Mouse (Mus musculus) stomach, embryonic 14.5 days (tissue): ENCODE measurements around the gene Mecom. TPM values are rescaled to one million over a fixed set of nuclear protein-coding genes. Genes with fewer than 3 reads are reported as not detected.

Experiments used
- ATAC-seq: fragments of 200-750 bp; cut with Nextera tagmentation; 2 replicates; pipeline ENCODE4 v1.8.0; 2017; ENCODE audit warnings: low read depth, moderate TSS enrichment; ENCODE audit not compliant: insufficient number of reproducible peaks, insufficient read depth, low FRiP score
- H3K27ac ChIP-seq: fragments of 300-500 bp; sonication (generic); 2 replicates; pipeline ENCODE4 v1.5.1; 2014; ENCODE audit warnings: mild to moderate bottlenecking, low read length, moderate library complexity, mixed read lengths
- H3K27me3 ChIP-seq: fragments of 300-500 bp; sonication (generic); 2 replicates; pipeline ENCODE4 v1.6.1; 2014; ENCODE audit warnings: low read length, control low read depth, mixed read lengths; ENCODE audit not compliant: control insufficient read depth, insufficient read depth
- H3K36me3 ChIP-seq: fragments of 300-500 bp; sonication (generic); 2 replicates; pipeline ENCODE4 v1.6.1; 2014; ENCODE audit warnings: mild to moderate bottlenecking, control low read depth, low read length, moderate library complexity, mixed read lengths; ENCODE audit not compliant: control insufficient read depth, insufficient read depth
- H3K4me1 ChIP-seq: fragments of 300-500 bp; sonication (generic); 2 replicates; pipeline ENCODE4 v1.6.1; 2014; ENCODE audit warnings: low read length, control low read depth, mixed read lengths; ENCODE audit not compliant: control insufficient read depth, insufficient read depth
- H3K4me2 ChIP-seq: fragments of 300-500 bp; sonication (generic); replicated peaks from 2 replicates; pipeline ENCODE4 v1.6.1; 2014; ENCODE audit warnings: low read depth, low read length, control low read depth
- H3K4me3 ChIP-seq: fragments of 300-500 bp; sonication (generic); 2 replicates; pipeline ENCODE4 v1.5.1; 2014; ENCODE audit warnings: low read depth, low read length, control low read depth
- H3K9ac ChIP-seq: fragments of 300-500 bp; sonication (generic); replicated peaks from 2 replicates; pipeline ENCODE4 v1.6.1; 2014; ENCODE audit warnings: low read depth, mild to moderate bottlenecking, control low read depth, low read length, moderate library complexity, mixed read lengths
- H3K9me3 ChIP-seq: fragments of 300-500 bp; sonication (generic); 2 replicates; pipeline ENCODE4 v1.6.1; 2016; ENCODE audit warnings: low read depth, low read length, control low read depth; ENCODE audit not compliant: control insufficient read depth
- WGBS: fragments of 180-500 bp; shearing (Covaris S2); extraction: QIAGEN DNeasy Blood & Tissue Kit; methylation state at CpG from one replicate; pipeline ENCODE4 v1.1.7; 2014; 5-methylcytosine and 5-hydroxymethylcytosine counted together
- polyA plus RNA-seq: library from polyadenylated mRNA; unstranded; fragments of >200 nt; fragmentation: Nextera tagmentation; extraction: Ambion mirVana; gene quantifications from 2 replicates; pipeline ENCODE4 v1.2.1, GENCODE M21; 2014

Mecom gene
- polyA plus RNA-seq, 1 experiment from 2014 or later = 101 TPM

GRCm38 (mm10) chr3:30314955-30315354, 232.9 kb downstream of the Mecom start:
- Histone ChIP-seq H3K36me3 (no peaks in the 10 kb centered on the region), H3K9me3 (no peaks in the 10 kb centered on the region), H3K4me1 (no peaks in the 10 kb centered on the region), H3K4me2 (no peak overlapping the region), H3K27me3 (no peaks in the 10 kb centered on the region), H3K4me3 (no peak overlapping the region), H3K27ac (no peak overlapping the region), H3K9ac (no peak overlapping the region)
- WGBS = 71% methylated on average over 2 of the region's 2 CpGs
- ATAC-seq = no peak

GRCm38 (mm10) chr3:30308081-30308480, 239.7 kb downstream of the Mecom start:
- ATAC-seq = no peak
- Histone ChIP-seq H3K9me3 (no peaks in the 10 kb centered on the region), H3K4me3 (no peak overlapping the region), H3K27ac (no peak overlapping the region), H3K9ac (no peak overlapping the region), H3K27me3 (no peaks in the 10 kb centered on the region), H3K4me2 (no peak overlapping the region), H3K36me3 (no peaks in the 10 kb centered on the region), H3K4me1 (no peaks in the 10 kb centered on the region)
- 61% methylated on average over 4 of the region's 4 CpGs for WGBS

GRCm38 (mm10) chr3:30307601-30308000, 240.2 kb downstream of the Mecom start:
- H3K9me3 ChIP-seq = no peaks in the 10 kb centered on the region
- no peak overlapping the region for H3K27ac ChIP-seq
- H3K4me1 ChIP-seq = no peaks in the 10 kb centered on the region
- H3K27me3 ChIP-seq = no peaks in the 10 kb centered on the region
- ATAC-seq = no peak
- WGBS = 84% methylated on average over 6 of the region's 6 CpGs
- no peak overlapping the region for H3K4me3 ChIP-seq
- H3K4me2 ChIP-seq = no peak overlapping the region
- H3K36me3 ChIP-seq = no peaks in the 10 kb centered on the region
- no peak overlapping the region for H3K9ac ChIP-seq

- no peak overlapping the region for H3K9ac ChIP-seq
- H3K9me3 ChIP-seq = no peaks in the 10 kb centered on the region
- H3K36me3 ChIP-seq = no peaks in the 10 kb centered on the region
- H3K4me1 ChIP-seq = no peaks in the 10 kb centered on the region
- H3K4me3 ChIP-seq = no peak overlapping the region
- H3K27ac ChIP-seq = no peak overlapping the region
- H3K4me2 ChIP-seq = no peak overlapping the region
- WGBS = 58% methylated on average over 3 of the region's 3 CpGs
- no peak for ATAC-seq
- no peaks in the 10 kb centered on the region for H3K27me3 ChIP-seq
These were observed 241.7 kb downstream of the Mecom start for GRCm38 (mm10) chr3:30306080-30306479.

- WGBS = 52% methylated on average over 1 of the region's 1 CpGs
- H3K9me3 ChIP-seq = no peaks in the 10 kb centered on the region
These were observed 248.3 kb downstream of the Mecom start for GRCm38 (mm10) chr3:30299460-30299859.

GRCm38 (mm10) chr3:30294433-30294832, 253.4 kb downstream of the Mecom start:
- Histone ChIP-seq H3K9ac (no peak overlapping the region), H3K9me3 (no peaks in the 10 kb centered on the region), H3K27me3 (no peaks in the 10 kb centered on the region), H3K4me2 (no peak overlapping the region), H3K4me1 (no peaks in the 10 kb centered on the region), H3K27ac (no peak overlapping the region), H3K4me3 (no peak overlapping the region), H3K36me3 (no peaks in the 10 kb centered on the region)
- ATAC-seq = no peak
- 78% methylated on average over 5 of the region's 5 CpGs for WGBS

More at GRCm38 (mm10) chr3:30299460-30299859, 248.3 kb downstream of the Mecom start:
- no peak for ATAC-seq
- Histone ChIP-seq H3K9ac (no peak overlapping the region), H3K4me1 (no peaks in the 10 kb centered on the region), H3K4me3 (no peak overlapping the region), H3K27me3 (no peaks in the 10 kb centered on the region), H3K36me3 (no peaks in the 10 kb centered on the region), H3K4me2 (no peak overlapping the region), H3K27ac (no peak overlapping the region)

GRCm38 (mm10) chr3:30286529-30286928, 261.3 kb downstream of the Mecom start:
- Histone ChIP-seq H3K27ac (no peak overlapping the region), H3K9ac (no peak overlapping the region), H3K36me3 (no peaks in the 10 kb centered on the region), H3K4me1 (no peaks in the 10 kb centered on the region), H3K9me3 (no peaks in the 10 kb centered on the region), H3K27me3 (no peaks in the 10 kb centered on the region), H3K4me3 (no peak overlapping the region), H3K4me2 (no peak overlapping the region)
- 31% methylated on average over 4 of the region's 4 CpGs for WGBS
- ATAC-seq = no peak

GRCm38 (mm10) chr3:30284094-30284493, 263.7 kb downstream of the Mecom start:
- Histone ChIP-seq H3K36me3 (no peaks in the 10 kb centered on the region), H3K27me3 (no peaks in the 10 kb centered on the region), H3K9ac (no peak overlapping the region), H3K4me2 (no peak overlapping the region), H3K9me3 (no peaks in the 10 kb centered on the region), H3K4me1 (no peaks in the 10 kb centered on the region), H3K4me3 (no peak overlapping the region), H3K27ac (peak overlapping the region; percentile 69; the same call in 1 of the 2 replicates)
- ATAC-seq = peak; percentile 87
- WGBS = 46% methylated on average over 4 of the region's 4 CpGs

GRCm38 (mm10) chr3:30283562-30283961, 264.2 kb downstream of the Mecom start:
- 71% methylated on average over 5 of the region's 5 CpGs for WGBS
- H3K4me2 ChIP-seq = no peak overlapping the region
- peak; percentile 53 for ATAC-seq
- no peaks in the 10 kb centered on the region for H3K4me1 ChIP-seq
- peak overlapping the region; percentile 69; the same call in 1 of the 2 replicates for H3K27ac ChIP-seq
- H3K9me3 ChIP-seq = no peaks in the 10 kb centered on the region
- H3K36me3 ChIP-seq = no peaks in the 10 kb centered on the region
- H3K4me3 ChIP-seq = no peak overlapping the region
- no peak overlapping the region for H3K9ac ChIP-seq
- no peaks in the 10 kb centered on the region for H3K27me3 ChIP-seq
